Mouse (Mus musculus) liver, adult 2 months (tissue): ENCODE results near the gene Cacna1c. TPM values are rescaled to one million over a fixed set of nuclear protein-coding genes. Genes with fewer than 3 reads are reported as not detected.

Source experiments
- DNase-seq: peaks from one replicate; pipeline ENCODE4 v3.0.0-alpha.2; 2011; ENCODE audit warnings: low read depth, low spot score; ENCODE audit errors: extremely low read depth
- H3K27ac ChIP-seq: fragments of 200-500 bp; replicated peaks from 2 replicates; pipeline ENCODE4 v1.5.1; 2012; ENCODE audit warnings: low read depth, mild to moderate bottlenecking, control low read depth, inconsistent platforms, low read length; ENCODE audit not compliant: insufficient read depth
- H3K27me3 ChIP-seq: fragments of 200-500 bp; 2 replicates; pipeline ENCODE4 v1.6.1; 2012; ENCODE audit warnings: mild to moderate bottlenecking, moderate library complexity, low read length, inconsistent platforms; ENCODE audit not compliant: control insufficient read depth, insufficient read depth
- H3K36me3 ChIP-seq: fragments of 200-500 bp; 2 replicates; pipeline ENCODE4 v1.6.1; 2012; ENCODE audit warnings: low read length, inconsistent platforms; ENCODE audit not compliant: control insufficient read depth, insufficient read depth
- H3K4me1 ChIP-seq: fragments of 200-500 bp; 2 replicates; pipeline ENCODE4 v1.6.1; 2011; ENCODE audit warnings: low read length; ENCODE audit not compliant: control insufficient read depth, insufficient read depth
- H3K4me3 ChIP-seq: fragments of 200-500 bp; 2 replicates; pipeline ENCODE4 v1.5.1; 2011; ENCODE audit warnings: low read depth, mild to moderate bottlenecking, control low read depth, low read length, moderate library complexity; ENCODE audit not compliant: insufficient read depth
- H3K79me2 ChIP-seq: fragments of 200-500 bp; 2 replicates; pipeline ENCODE4 v1.6.1; 2012; ENCODE audit warnings: inconsistent platforms, mild to moderate bottlenecking, low read length, moderate library complexity; ENCODE audit not compliant: control insufficient read depth, insufficient read depth
- H3K9ac ChIP-seq: fragments of 200-500 bp; 2 replicates; pipeline ENCODE4 v1.6.1; 2012; ENCODE audit warnings: low read depth, mild to moderate bottlenecking, control low read depth, inconsistent platforms, low read length
- CTCF ChIP-seq: fragments of 200-500 bp; IDR thresholded peaks from 2 replicates; pipeline ENCODE4 v1.5.1; 2011; ENCODE audit warnings: low read depth, low read length, control low read depth
- POLR2A ChIP-seq: fragments of 200-500 bp; IDR thresholded peaks from 2 replicates; pipeline ENCODE4 v1.6.1; 2011; ENCODE audit warnings: low read length, control low read depth; ENCODE audit not compliant: insufficient read depth; ENCODE audit errors: extremely low read depth
- WGBS: fragments of 180-500 bp; shearing (Covaris S2); methylation state at CpG from one replicate; pipeline ENCODE4 v1.1.7; 2018; 5-methylcytosine and 5-hydroxymethylcytosine counted together
- polyA plus RNA-seq: library from polyadenylated mRNA; depleted of rRNA; stranded (reverse); fragments of >200 nt; gene quantifications from 2 replicates; pipeline ENCODE4 v1.2.3, GENCODE M21; 2012
- total RNA-seq: library from RNA; depleted of rRNA; stranded (reverse); fragments of >200 nt; gene quantifications from 2 replicates; pipeline ENCODE4 v1.2.3, GENCODE M21; 2014

The Cacna1c gene
- total and polyA plus RNA-seq, 2 experiments: 0.09 to 0.18 TPM

GRCm38 (mm10) chr6:119165677-119166076 lies 30.5 kb downstream of the Cacna1c start:
- Histone ChIP-seq H3K27ac (no peak overlapping the region), H3K9ac (no peak overlapping the region), H3K79me2 (no peaks in the 10 kb centered on the region), H3K4me1 (no peaks in the 10 kb centered on the region), H3K36me3 (no peaks in the 10 kb centered on the region), H3K4me3 (no peak overlapping the region), H3K27me3 (no peaks in the 10 kb centered on the region)
- no peak for TF ChIP-seq POLR2A
- no peak for TF ChIP-seq CTCF
- DNase-seq: no peak

- no peaks in the 10 kb centered on the region for H3K27me3 ChIP-seq
These were observed 51.1 kb downstream of the Cacna1c start for GRCm38 (mm10) chr6:119145109-119145508.

DNA sequence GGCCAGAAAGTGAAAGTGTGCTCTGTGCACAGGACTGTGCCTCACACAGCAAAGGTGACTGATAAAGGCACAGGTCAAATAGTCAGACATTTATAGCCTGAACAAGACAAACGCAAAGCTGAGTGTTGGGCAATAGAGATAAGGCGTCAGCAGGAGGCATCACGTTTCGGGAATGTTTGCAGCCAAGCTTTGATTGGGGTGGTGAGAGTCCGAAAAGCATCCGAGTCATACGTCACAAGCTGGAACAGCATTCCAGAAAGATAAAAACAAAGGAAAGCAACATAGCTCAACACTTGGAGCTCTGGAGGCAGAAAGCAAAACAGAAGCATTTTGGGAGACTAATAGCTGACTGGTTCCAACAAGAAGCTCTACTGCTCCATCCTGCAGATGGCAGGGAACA lies 56.7 kb downstream of the Cacna1c start:
- Histone ChIP-seq H3K4me3 (no peak overlapping the region), H3K9ac (no peak overlapping the region), H3K27ac (no peak overlapping the region), H3K79me2 (no peaks in the 10 kb centered on the region), H3K27me3 (no peaks in the 10 kb centered on the region), H3K4me1 (peaks cover 6% of the 10 kb centered on the region; the same call in 1 of the 2 replicates), H3K36me3 (no peaks in the 10 kb centered on the region)
- DNase-seq: peak; percentile 67
- no peak for TF ChIP-seq CTCF
- no peak for TF ChIP-seq POLR2A
- 10% methylated on average over 7 of the region's 7 CpGs for WGBS

More at GRCm38 (mm10) chr6:119145109-119145508, 51.1 kb downstream of the Cacna1c start:
- Histone ChIP-seq H3K27ac (no peak overlapping the region), H3K4me1 (no peaks in the 10 kb centered on the region), H3K36me3 (no peaks in the 10 kb centered on the region), H3K4me3 (no peak overlapping the region), H3K79me2 (no peaks in the 10 kb centered on the region), H3K9ac (no peak overlapping the region)
- no peak for DNase-seq
- WGBS: 74% methylated on average over 4 of the region's 4 CpGs
- TF ChIP-seq CTCF (no peak), POLR2A (no peak)

- H3K27me3 ChIP-seq: no peaks in the 10 kb centered on the region
- DNase-seq: peak; percentile 19
- H3K4me1 ChIP-seq: peaks cover 6% of the 10 kb centered on the region; the same call in 1 of the 2 replicates
- no peaks in the 10 kb centered on the region for H3K79me2 ChIP-seq
- no peaks in the 10 kb centered on the region for H3K36me3 ChIP-seq
- 29% methylated on average over 10 of the region's 10 CpGs for WGBS
- H3K4me3 ChIP-seq: no peak overlapping the region
- no peak for TF ChIP-seq CTCF
- no peak for TF ChIP-seq POLR2A
- H3K27ac ChIP-seq: no peak overlapping the region
- no peak overlapping the region for H3K9ac ChIP-seq
These were observed 58.5 kb downstream of the Cacna1c start for GRCm38 (mm10) chr6:119137768-119138167.

- 90% methylated on average over 4 of the region's 4 CpGs for WGBS
- Histone ChIP-seq H3K9ac (no peak overlapping the region), H3K36me3 (no peaks in the 10 kb centered on the region), H3K4me3 (no peak overlapping the region), H3K4me1 (no peaks in the 10 kb centered on the region), H3K79me2 (no peaks in the 10 kb centered on the region), H3K27me3 (no peaks in the 10 kb centered on the region), H3K27ac (no peak overlapping the region)
- DNase-seq: no peak
- TF ChIP-seq POLR2A: no peak
- TF ChIP-seq CTCF: no peak
These were observed 63.4 kb downstream of the Cacna1c start for GRCm38 (mm10) chr6:119132863-119133262.

- DNase-seq: no peak
- no peak overlapping the region for H3K4me3 ChIP-seq
- no peaks in the 10 kb centered on the region for H3K4me1 ChIP-seq
- no peaks in the 10 kb centered on the region for H3K79me2 ChIP-seq
- no peaks in the 10 kb centered on the region for H3K27me3 ChIP-seq
- H3K36me3 ChIP-seq: no peaks in the 10 kb centered on the region
- WGBS: 94% methylated on average over 8 of the region's 8 CpGs
- H3K27ac ChIP-seq: no peak overlapping the region
- TF ChIP-seq POLR2A (no peak), CTCF (no peak)
- H3K9ac ChIP-seq: no peak overlapping the region
These were observed 64.0 kb downstream of the Cacna1c start for GRCm38 (mm10) chr6:119132111-119132735.
